Mouse (Mus musculus): Measurements from ENCODE around the gene Bud13.
"Not testable (repeated sequence)": the region's sequence is repeated elsewhere in the genome, so short reads cannot be mapped to it uniquely, and the experiment has no call there.

The Bud13 gene

DNA sequence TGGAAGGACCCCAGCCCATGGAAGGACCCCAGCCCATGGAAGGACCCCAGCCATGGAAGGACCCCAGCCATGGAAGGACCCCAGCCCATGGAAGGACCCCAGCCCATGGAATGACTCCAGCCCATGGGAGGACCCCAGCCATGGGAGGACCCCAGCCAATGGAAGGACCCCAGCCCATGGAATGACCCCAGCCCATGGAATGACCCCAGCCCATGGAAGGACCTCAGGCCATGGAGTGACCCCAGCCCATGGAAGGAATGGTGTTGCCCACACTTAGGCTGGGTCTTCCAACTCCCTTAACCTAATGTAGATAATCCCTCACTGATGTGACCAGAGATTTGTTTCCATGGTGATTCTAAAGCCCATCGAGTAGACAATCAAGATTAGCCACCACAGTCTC, 48.5 kb downstream of the Bud13 start:
- in situ Hi-C loops (cut with MboI; ENCODE audit: unreplicated experiment in 2 of 2) = no loop called here

GRCm38 (mm10) chr9:46334471-46335025, 51.7 kb downstream of the Bud13 start:
- in situ Hi-C loops (cut with MboI; ENCODE audit: unreplicated experiment in 2 of 2) = no loop called here

DNA sequence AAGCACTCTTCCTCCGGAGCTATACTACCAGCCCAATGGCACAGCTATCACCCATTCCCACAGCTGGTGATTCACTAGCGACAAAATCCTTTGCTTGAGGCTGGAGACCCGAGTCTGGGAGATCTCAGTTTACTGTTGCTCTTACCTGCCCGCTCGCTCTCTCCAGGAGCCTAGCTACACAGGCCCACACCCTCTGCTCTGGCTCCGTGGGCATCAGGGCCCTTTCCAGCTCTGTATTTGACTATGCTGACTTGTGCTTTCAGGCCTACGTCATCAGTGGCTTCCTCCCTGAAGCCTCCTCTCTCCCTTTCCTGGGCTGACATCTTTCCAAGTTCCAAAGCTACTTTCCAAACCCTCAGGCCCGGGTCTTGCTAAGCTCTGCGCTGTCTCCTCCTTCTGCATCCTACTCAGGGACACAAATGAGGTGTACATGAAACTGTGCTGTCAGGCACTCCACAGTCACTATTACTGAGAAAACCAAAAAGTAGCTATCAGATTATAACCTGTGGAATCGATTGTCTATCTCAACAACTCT, 52.7 kb downstream of the Bud13 start:
- in situ Hi-C loops (cut with MboI; ENCODE audit: unreplicated experiment in 2 of 2) = no loop called here

DNA sequence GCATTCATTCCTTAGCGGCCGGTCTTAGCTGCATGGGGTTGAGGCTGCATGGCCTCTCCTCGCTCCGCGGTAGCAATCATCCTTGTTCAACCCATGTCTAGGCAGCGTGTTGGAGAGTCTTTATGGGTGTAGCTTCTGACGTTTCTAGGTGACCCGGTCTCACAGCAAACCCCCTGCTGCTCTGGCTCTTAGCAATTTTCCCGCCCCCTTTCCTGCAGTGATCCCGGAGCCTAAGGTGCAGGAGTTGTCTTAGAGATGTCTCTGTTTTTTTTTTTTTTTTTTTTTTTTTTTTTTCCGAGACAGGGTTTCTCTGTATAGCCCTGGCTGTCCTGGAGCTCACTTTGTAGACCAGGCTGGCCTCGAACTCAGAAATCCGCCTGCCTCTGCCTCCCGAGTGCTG, 53.5 kb downstream of the Bud13 start:
- in situ Hi-C loops (cut with MboI; ENCODE audit: unreplicated experiment in 2 of 2) = not testable (repeated sequence)

DNA sequence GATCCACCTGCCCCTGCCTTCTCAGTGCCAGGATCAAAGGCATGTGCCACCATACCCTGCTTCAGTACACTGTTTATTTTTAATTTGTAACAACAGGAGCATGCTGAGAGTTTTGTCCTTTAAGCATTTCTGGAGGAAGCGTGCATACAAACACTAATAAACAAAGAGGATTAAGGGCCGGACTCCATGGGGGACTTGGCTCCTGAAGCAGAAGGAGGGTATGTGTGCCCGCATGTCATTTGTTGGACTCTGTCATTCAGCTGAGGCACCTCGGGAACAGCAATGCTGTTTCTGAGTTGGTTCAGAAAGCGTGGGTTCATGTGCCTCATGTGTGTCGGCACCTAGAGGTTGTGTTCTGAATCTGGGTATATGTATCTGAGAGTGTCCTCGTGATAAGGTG, 54.5 kb downstream of the Bud13 start:
- in situ Hi-C loops (cut with MboI; ENCODE audit: unreplicated experiment in 2 of 2) = no loop called here

DNA sequence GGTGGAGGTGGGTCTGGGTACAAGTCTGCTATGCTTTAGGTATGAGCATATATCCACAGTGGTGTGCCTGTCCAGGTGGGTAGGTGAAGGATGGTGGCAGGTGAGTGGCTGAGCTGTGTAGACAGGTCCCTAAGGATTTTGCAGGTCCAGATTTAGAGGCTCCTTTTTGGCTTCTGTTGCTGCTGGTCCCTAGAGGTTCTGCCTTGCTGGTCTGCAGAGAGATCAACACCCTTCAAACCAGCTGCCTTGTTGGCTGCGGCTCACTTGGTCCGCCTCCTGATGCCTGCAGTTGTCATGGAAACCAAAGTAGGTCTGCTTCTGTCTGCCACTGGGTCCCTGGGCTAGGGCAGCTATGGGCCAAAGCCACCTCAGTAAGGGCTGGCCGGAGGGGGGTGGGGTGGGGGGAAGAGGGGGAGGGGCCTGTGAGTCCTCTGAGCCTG, 55.1 kb downstream of the Bud13 start:
- in situ Hi-C loops (cut with MboI; ENCODE audit: unreplicated experiment in 2 of 2) = no loop called here

DNA sequence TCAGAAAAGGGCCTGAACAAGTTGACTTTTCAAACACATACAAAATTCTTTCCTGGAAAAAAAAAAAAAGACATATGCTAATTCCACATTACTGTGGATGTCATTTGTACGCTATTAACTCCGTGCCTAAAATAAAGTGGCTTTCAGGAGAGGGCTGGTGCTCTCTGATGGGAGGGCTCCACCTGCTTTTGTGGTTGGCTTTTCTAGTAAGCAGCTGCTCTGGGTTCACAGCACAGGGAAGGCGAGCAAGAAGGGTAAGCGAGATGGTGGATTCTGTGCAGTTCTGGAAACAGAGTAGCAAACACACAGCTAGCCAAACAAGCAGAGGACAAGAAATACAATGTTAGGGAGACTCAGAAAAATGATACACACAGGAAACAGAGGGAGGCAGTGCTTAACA, 55.6 kb downstream of the Bud13 start:
- in situ Hi-C loops (cut with MboI; ENCODE audit: unreplicated experiment in 2 of 2) = no loop called here

- in situ Hi-C loops (cut with MboI; ENCODE audit: unreplicated experiment in 2 of 2) = no loop called here
Measured at GRCm38 (mm10) chr9:46339051-46339652, 56.3 kb downstream of the Bud13 start.

- in situ Hi-C loops (cut with MboI; ENCODE audit: unreplicated experiment in 2 of 2) = no loop called here
Measured at GRCm38 (mm10) chr9:46345887-46346665, 63.3 kb downstream of the Bud13 start.
